Mouse (Mus musculus): ENCODE measurements around the gene Cd300ld3.

Gene Cd300ld3

GRCm38 (mm10) chr11:115048259-115048658 lies at the start of gene Cd300ld3:
Cd300ld3 (minus strand) TSS chr11:115048409.
- DNase-seq (ENCODE audit: low spot score in 2 of 2), result no peak

GRCm38 (mm10) chr11:115092140-115092539 lies 43.9 kb upstream of the Cd300ld3 start:
- DNase-seq (ENCODE audit: low spot score in 2 of 2), result no peak

GRCm38 (mm10) chr11:115091362-115091901 lies 43.2 kb upstream of the Cd300ld3 start, which contains the start of gene Rab37:
Rab37 (plus strand) TSS chr11:115091431.
- DNase-seq (ENCODE audit: low spot score in 2 of 2), result peak in 1 of 2 experiments; percentile 39

- no peak for DNase-seq (ENCODE audit: low spot score in 2 of 2)
These were observed 41.6 kb upstream of the Cd300ld3 start for GRCm38 (mm10) chr11:115089853-115090252.

- DNase-seq (ENCODE audit: low spot score in 2 of 2), result no peak
These were observed 38.0 kb upstream of the Cd300ld3 start for GRCm38 (mm10) chr11:115086213-115086612.

GRCm38 (mm10) chr11:115085064-115085463 lies 36.9 kb upstream of the Cd300ld3 start:
- DNase-seq (ENCODE audit: low spot score in 2 of 2), result no peak

GRCm38 (mm10) chr11:115084595-115084994 lies 36.4 kb upstream of the Cd300ld3 start:
- no peak for DNase-seq (ENCODE audit: low spot score in 2 of 2)

GRCm38 (mm10) chr11:115083376-115084139 lies 35.3 kb upstream of the Cd300ld3 start:
- DNase-seq (ENCODE audit: low spot score in 2 of 2), result peak; percentile 54 to 78

GRCm38 (mm10) chr11:115082196-115082595 lies 34.0 kb upstream of the Cd300ld3 start:
- no peak for DNase-seq (ENCODE audit: low spot score in 2 of 2)

- DNase-seq (ENCODE audit: low spot score in 2 of 2), result no peak
These were observed 33.2 kb upstream of the Cd300ld3 start for GRCm38 (mm10) chr11:115081373-115081772.

GRCm38 (mm10) chr11:115080886-115081285 lies 32.7 kb upstream of the Cd300ld3 start:
- DNase-seq (ENCODE audit: low spot score in 2 of 2), result peak; percentile 21 to 46

- DNase-seq (ENCODE audit: low spot score in 2 of 2), result no peak
These were observed 30.5 kb upstream of the Cd300ld3 start for GRCm38 (mm10) chr11:115078680-115079079.

GRCm38 (mm10) chr11:115077436-115077835 lies 29.2 kb upstream of the Cd300ld3 start:
- DNase-seq (ENCODE audit: low spot score in 2 of 2), result no peak

GRCm38 (mm10) chr11:115075859-115076258 lies 27.6 kb upstream of the Cd300ld3 start:
- DNase-seq (ENCODE audit: low spot score in 2 of 2), result no peak

- no peak for DNase-seq (ENCODE audit: low spot score in 2 of 2)
These were observed 27.2 kb upstream of the Cd300ld3 start for GRCm38 (mm10) chr11:115075407-115075806.

GRCm38 (mm10) chr11:115073002-115073401 lies 24.8 kb upstream of the Cd300ld3 start:
- no peak for DNase-seq (ENCODE audit: low spot score in 2 of 2)

GRCm38 (mm10) chr11:115071631-115072294 lies 23.6 kb upstream of the Cd300ld3 start:
- no peak for DNase-seq (ENCODE audit: low spot score in 2 of 2)

GRCm38 (mm10) chr11:115071015-115071551 lies 22.9 kb upstream of the Cd300ld3 start:
- no peak for DNase-seq (ENCODE audit: low spot score in 2 of 2)

- DNase-seq (ENCODE audit: low spot score in 2 of 2), result no peak
These were observed 18.6 kb upstream of the Cd300ld3 start for GRCm38 (mm10) chr11:115066768-115067167.

- DNase-seq (ENCODE audit: low spot score in 2 of 2), result no peak
These were observed 13.9 kb upstream of the Cd300ld3 start, which contains the start of gene Cd300e for GRCm38 (mm10) chr11:115062077-115062476. Cd300e (minus strand) TSS chr11:115062177.

- DNase-seq (ENCODE audit: low spot score in 2 of 2), result no peak
These were observed 11.6 kb upstream of the Cd300ld3 start for GRCm38 (mm10) chr11:115059797-115060196.

- DNase-seq (ENCODE audit: low spot score in 2 of 2), result no peak
These were observed 10.5 kb upstream of the Cd300ld3 start for GRCm38 (mm10) chr11:115058701-115059100.

Measured in spleen, postnatal 10 days (tissue).